Comparison of ENCODE assay signal across 9 mouse cellular contexts in genomic region chr2:172549371-172550155, GRCm38 (mm10). TPM values are rescaled to one million over a fixed set of nuclear protein-coding genes. Genes with fewer than 3 reads are reported as not detected.
A peak's percentile ranks its signal among the peaks of the same experiment; 100 is the strongest.
DNase-seq lines count a peak whose midpoint lies in the region; ATAC-seq and TF ChIP-seq lines count a peak whose summit lies in the region.
"Had no signal": no experiment of that assay in that cellular context is flagged by ENCODE, and none has a peak within 500 bp of the region (broad histone marks: within the 10 kb centered on the region; RNA-seq: fewer than 3 reads in every experiment).

Tfap2c (plus strand) TSS chr2:172549593.

- H3K4me3 ChIP-seq in megakaryocyte, embryonic 14.5 days (replicated peaks), result peak within 1 kb of the TSS; percentile 73
- H3K4me3 ChIP-seq in embryonic facial prominence, embryonic 15.5 days (replicated peaks), result peak within 1 kb of the TSS; percentile 53
- H3K4me3 ChIP-seq in intestine, embryonic 16.5 days (ENCODE audit: low read length), result peak within 1 kb of the TSS; percentile 44
- peak within 1 kb of the TSS; percentile 31 for H3K4me3 ChIP-seq in lung, postnatal 0 days (ENCODE audit: low read depth, low read length)

- H3K36me3 ChIP-seq in megakaryocyte, embryonic 14.5 days (replicated peaks; ENCODE audit: low read length), result no peaks in the 10 kb centered on the region
- H3K36me3 ChIP-seq in embryonic facial prominence, embryonic 15.5 days, result no peaks in the 10 kb centered on the region
- no peaks in the 10 kb centered on the region for H3K36me3 ChIP-seq in intestine, embryonic 16.5 days (ENCODE audit: control insufficient read depth, insufficient read depth, low read length)
- H3K36me3 ChIP-seq in lung, postnatal 0 days (ENCODE audit: insufficient read depth, low read length), result no peaks in the 10 kb centered on the region

- ATAC-seq in megakaryocyte, adult 5-6 weeks (ENCODE audit: poor library complexity, severe bottlenecking), result no peak
- ATAC-seq in embryonic facial prominence, embryonic 15.5 days (ENCODE audit: insufficient number of reproducible peaks, low FRiP score, low TSS enrichment, low read depth), result peak; percentile 67
- peak; percentile 66 for ATAC-seq in intestine, embryonic 16.5 days
- peak; percentile 69 for ATAC-seq in lung, postnatal 0 days

- no peaks in the 10 kb centered on the region; the same call in 1 of the 2 replicates for H3K9me3 ChIP-seq in megakaryocyte, embryonic 14.5 days
- H3K9me3 ChIP-seq in embryonic facial prominence, embryonic 15.5 days (replicated peaks), result no peaks in the 10 kb centered on the region
- H3K9me3 ChIP-seq in intestine, embryonic 16.5 days (ENCODE audit: control insufficient read depth, low read length), result no peaks in the 10 kb centered on the region
- H3K9me3 ChIP-seq in lung, postnatal 0 days (ENCODE audit: low read length), result no peaks in the 10 kb centered on the region

- peak within 1 kb of the TSS; percentile 84 for H3K27ac ChIP-seq in embryonic facial prominence, embryonic 15.5 days (replicated peaks)
- no peak within 1 kb of the TSS for H3K27ac ChIP-seq in intestine, embryonic 16.5 days (ENCODE audit: low read length)
- H3K27ac ChIP-seq in lung, postnatal 0 days (ENCODE audit: low read length), result no peak within 1 kb of the TSS

- peak within 1 kb of the TSS; percentile 26; the same call in 1 of the 2 replicates for H3K9ac ChIP-seq in embryonic facial prominence, embryonic 15.5 days
- no peak within 1 kb of the TSS for H3K9ac ChIP-seq in intestine, embryonic 16.5 days (ENCODE audit: low read depth, low read length)
- H3K9ac ChIP-seq in lung, postnatal 0 days (replicated peaks; ENCODE audit: low read depth), result no peak within 1 kb of the TSS

- H3K4me2 ChIP-seq in embryonic facial prominence, embryonic 15.5 days (replicated peaks), result peak within 1 kb of the TSS; percentile 78
- H3K4me2 ChIP-seq in intestine, embryonic 16.5 days (ENCODE audit: low read depth, low read length), result peak within 1 kb of the TSS; percentile 67
- peak within 1 kb of the TSS; percentile 51 for H3K4me2 ChIP-seq in lung, postnatal 0 days (replicated peaks; ENCODE audit: low read depth, low read length)

- WGBS in embryonic facial prominence, embryonic 15.5 days, result under 1% methylated on average over 70 of the region's 70 CpGs
- under 1% methylated on average over 70 of the region's 70 CpGs for WGBS in intestine, embryonic 16.5 days
- WGBS in lung, postnatal 0 days, result 1% methylated on average over 66 of the region's 70 CpGs

- peak; percentile 18 for DNase-seq in lung, postnatal 0 days (ENCODE audit: low spot score)
- peak; percentile 69 for DNase-seq in urinary bladder, postnatal 14 days (ENCODE audit: low spot score)
- no peak for DNase-seq in testis, postnatal 14 days (ENCODE audit: low spot score)
- DNase-seq in frontal cortex, postnatal 25 days (ENCODE audit: low spot score in 2 of 2), result no peak

- peaks cover 43% of the 10 kb centered on the region for H3K4me1 ChIP-seq in megakaryocyte, embryonic 14.5 days
- peaks cover 55% of the 10 kb centered on the region for H3K4me1 ChIP-seq in embryonic facial prominence, embryonic 15.5 days
- peaks cover 33% of the 10 kb centered on the region for H3K4me1 ChIP-seq in intestine, embryonic 16.5 days (ENCODE audit: control insufficient read depth, insufficient read depth, low read length)
- H3K4me1 ChIP-seq in lung, postnatal 0 days (ENCODE audit: insufficient read depth, low read depth, low read length), result peaks cover 10% of the 10 kb centered on the region

- no peak for TF ChIP-seq EP300 in lung, postnatal 0 days (IDR thresholded peaks at IDR 0.05)

- peaks cover 97% of the 10 kb centered on the region for H3K27me3 ChIP-seq in megakaryocyte, embryonic 14.5 days (replicated peaks)
- H3K27me3 ChIP-seq in embryonic facial prominence, embryonic 15.5 days, result peaks cover 91% of the 10 kb centered on the region
- H3K27me3 ChIP-seq in intestine, embryonic 16.5 days (replicated peaks; ENCODE audit: control insufficient read depth, insufficient read depth, low read length), result peaks cover 94% of the 10 kb centered on the region
- peaks cover 89% of the 10 kb centered on the region for H3K27me3 ChIP-seq in lung, postnatal 0 days (replicated peaks; ENCODE audit: insufficient read depth, low read length)

- TF ChIP-seq CTCF in lung, postnatal 0 days (IDR thresholded peaks at IDR 0.05), result no peak

RNA-seq across cellular contexts. Expression of gene Tfap2c, which starts in this region (rescaled TPM):
- polyA plus RNA-seq in megakaryocyte, embryonic 14.5 days (2012; ENCODE audit: insufficient read depth, low replicate concordance), result not detected in 2 replicates
- not detected in 2 replicates for total RNA-seq in megakaryocyte, adult 5-6 weeks (2015)
- not detected in 2 replicates for total RNA-seq in megakaryocyte, adult 5-6 weeks (2017)
- polyA plus RNA-seq in embryonic facial prominence, embryonic 15.5 days (2015; fragmentation: Nextera tagmentation; extraction: Ambion mirVana), result 25.9 and 27.1 TPM in 2 replicates
- polyA plus RNA-seq in intestine, embryonic 16.5 days (2015; fragmentation: Nextera tagmentation; extraction: Ambion mirVana), result 0.04 and 0.13 TPM in 2 replicates
- 0.05 TPM in 1 of 2 replicates, not detected in the other for polyA plus RNA-seq in lung, postnatal 0 days (2015; fragmentation: Nextera tagmentation; extraction: Ambion mirVana)
- total RNA-seq: hematopoietic stem cell, adult 5-6 weeks had no signal

Comparison
In these comparisons a context has a peak if more than half of its experiments do, and no peak if none do; other contexts are left out.
1. RNA of gene Tfap2c (polyA plus RNA-seq): 25.9 to 27.1 TPM in embryonic facial prominence, embryonic 15.5 days; 0.04 to 0.13 TPM in intestine, embryonic 16.5 days, 0.05 TPM in lung, postnatal 0 days and not detected in megakaryocyte, embryonic 14.5 days; every median in the first group is over 10 times any median in the second.
2. Peak in ATAC-seq, H3K4me3 ChIP-seq and H3K4me2 ChIP-seq in intestine, embryonic 16.5 days; RNA of the gene not detected or under 1 TPM.
3. Peak in DNase-seq, ATAC-seq, H3K4me3 ChIP-seq and H3K4me2 ChIP-seq in lung, postnatal 0 days; RNA of the gene not detected or under 1 TPM.
4. Peak in every context shown above with its lines, with median percentiles within 50 percentile points of each other: H3K4me3 ChIP-seq and H3K4me2 ChIP-seq.